Mouse (Mus musculus): ENCODE measurements around the gene Ets2. TPM values are rescaled to one million over a fixed set of nuclear protein-coding genes. Genes with fewer than 3 reads are reported as not detected.

The Ets2 gene
- polyA plus RNA-seq (2012; rRNA removed), result 45.0 and 56.2 TPM in 2 replicates

DNA sequence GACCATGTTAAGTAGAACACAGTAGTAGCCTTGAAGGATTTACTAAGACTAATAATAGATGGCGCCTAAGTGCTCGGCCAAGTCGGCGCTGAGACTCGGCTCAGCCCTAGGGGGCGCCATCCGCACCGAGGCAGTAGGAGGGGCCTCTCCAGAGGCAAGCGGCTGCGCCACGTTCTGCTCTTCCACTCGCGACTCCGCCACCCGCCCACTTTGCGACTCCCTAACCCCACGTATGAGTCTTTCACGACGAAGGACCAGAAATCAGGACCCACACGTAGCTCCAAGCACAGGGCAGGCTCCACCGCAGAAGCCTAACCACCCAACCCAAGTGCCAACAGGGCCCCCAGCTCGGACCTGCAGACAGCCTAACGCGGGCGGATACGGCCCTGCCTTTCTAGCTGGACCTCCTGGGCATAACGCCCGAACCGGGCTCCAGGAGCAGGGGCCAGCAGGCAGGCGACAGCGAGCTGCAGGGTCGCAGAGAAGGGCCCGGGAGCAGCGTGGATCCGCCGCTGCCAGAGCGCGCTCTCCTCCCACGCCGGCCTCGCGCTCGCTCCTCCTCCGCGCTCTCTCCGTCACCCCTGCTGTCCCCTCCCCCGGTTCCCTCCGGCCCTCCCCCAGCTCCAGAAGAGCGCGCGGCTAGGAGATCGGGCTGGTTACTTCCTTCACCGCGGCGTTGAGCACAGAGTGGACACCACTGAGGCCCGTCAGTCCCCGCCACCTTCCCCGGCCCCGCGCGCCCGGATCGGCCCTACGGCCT, at the start of gene Ets2:
Gene Ets2, plus strand, starts transcription at position 274 of the 760 bp plus-strand sequence.
- Histone ChIP-seq H3K27me3 (ENCODE audit: control insufficient read depth, insufficient read depth, low read length) (no peaks in the 10 kb centered on the region), H3K4me1 (ENCODE audit: control insufficient read depth, insufficient read depth, low read length) (peaks cover 25% of the 10 kb centered on the region), H3K4me3 (replicated peaks; ENCODE audit: insufficient read depth, low read depth, low read length) (peak within 1 kb of the TSS; percentile 90), H3K27ac (ENCODE audit: insufficient read depth, low read length) (peak within 1 kb of the TSS; percentile 99)
- DNase-seq, result peak; percentile 91 to 92
- TF ChIP-seq POLR2A (IDR thresholded peaks at IDR 0.05; ENCODE audit: borderline replicate concordance, insufficient read depth, low read length) (peak; percentile 87), CTCF (IDR thresholded peaks at IDR 0.05; ENCODE audit: borderline replicate concordance, insufficient read depth, low read depth, low read length) (peak; percentile 83)
- WGBS, result 1% methylated on average over 60 of the region's 64 CpGs

DNA sequence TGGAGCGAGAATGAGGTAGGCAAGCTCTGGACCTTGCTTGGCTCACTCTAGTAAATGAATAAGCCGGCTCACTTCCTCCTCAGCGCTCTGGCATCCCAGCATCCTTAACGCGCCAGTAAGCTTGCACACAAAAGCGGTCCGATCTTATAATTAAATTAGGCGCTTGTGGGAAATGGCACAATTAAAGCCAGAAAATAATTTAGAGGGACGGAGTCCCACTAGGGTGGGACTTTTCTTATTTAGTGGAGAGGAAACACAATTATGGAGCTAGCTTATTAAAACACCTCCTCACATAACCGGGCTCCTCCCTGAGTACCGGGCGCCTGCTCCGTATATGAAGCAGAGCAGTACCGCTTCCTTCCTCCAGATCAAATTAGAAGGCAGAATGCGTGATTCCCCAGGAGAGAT, 47.7 kb upstream of the Ets2 start:
- Histone ChIP-seq H3K4me1 (ENCODE audit: control insufficient read depth, insufficient read depth, low read length) (no peaks in the 10 kb centered on the region), H3K4me3 (replicated peaks; ENCODE audit: insufficient read depth, low read depth, low read length) (no peak overlapping the region), H3K27me3 (ENCODE audit: control insufficient read depth, insufficient read depth, low read length) (no peaks in the 10 kb centered on the region), H3K27ac (ENCODE audit: insufficient read depth, low read length) (no peak overlapping the region)
- 20% methylated on average over 15 of the region's 15 CpGs for WGBS
- DNase-seq, result peak; percentile 23 to 31
- TF ChIP-seq CTCF (IDR thresholded peaks at IDR 0.05; ENCODE audit: borderline replicate concordance, insufficient read depth, low read depth, low read length) (no peak), POLR2A (IDR thresholded peaks at IDR 0.05; ENCODE audit: borderline replicate concordance, insufficient read depth, low read length) (no peak)

DNA sequence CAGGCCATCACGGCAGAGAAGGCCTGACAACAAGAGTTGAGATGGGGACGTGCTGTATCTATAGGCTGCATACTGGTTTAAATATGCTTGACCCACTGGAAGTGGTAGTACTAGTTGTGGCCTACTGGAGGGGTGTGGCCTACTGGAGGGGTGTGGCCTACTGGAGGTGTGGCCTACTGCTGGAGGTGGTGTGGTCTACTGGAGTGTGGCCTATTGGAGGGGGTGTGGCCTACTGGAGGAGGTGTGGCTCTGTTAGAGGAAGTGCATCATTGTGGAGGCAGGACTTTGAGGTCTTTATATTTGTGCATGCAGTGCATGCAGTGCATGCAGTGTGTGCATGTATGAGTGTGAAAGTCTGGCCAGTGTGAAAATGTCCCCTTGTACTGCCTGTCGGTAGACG, 45.3 kb upstream of the Ets2 start:
- TF ChIP-seq POLR2A (IDR thresholded peaks at IDR 0.05; ENCODE audit: borderline replicate concordance, insufficient read depth, low read length) (no peak), CTCF (IDR thresholded peaks at IDR 0.05; ENCODE audit: borderline replicate concordance, insufficient read depth, low read depth, low read length) (no peak)
- 96% methylated on average over 4 of the region's 4 CpGs for WGBS
- Histone ChIP-seq H3K27ac (ENCODE audit: insufficient read depth, low read length) (no peak overlapping the region), H3K4me1 (ENCODE audit: control insufficient read depth, insufficient read depth, low read length) (peaks cover 8% of the 10 kb centered on the region), H3K4me3 (replicated peaks; ENCODE audit: insufficient read depth, low read depth, low read length) (no peak overlapping the region), H3K27me3 (ENCODE audit: control insufficient read depth, insufficient read depth, low read length) (no peaks in the 10 kb centered on the region)
- no peak for DNase-seq

DNA sequence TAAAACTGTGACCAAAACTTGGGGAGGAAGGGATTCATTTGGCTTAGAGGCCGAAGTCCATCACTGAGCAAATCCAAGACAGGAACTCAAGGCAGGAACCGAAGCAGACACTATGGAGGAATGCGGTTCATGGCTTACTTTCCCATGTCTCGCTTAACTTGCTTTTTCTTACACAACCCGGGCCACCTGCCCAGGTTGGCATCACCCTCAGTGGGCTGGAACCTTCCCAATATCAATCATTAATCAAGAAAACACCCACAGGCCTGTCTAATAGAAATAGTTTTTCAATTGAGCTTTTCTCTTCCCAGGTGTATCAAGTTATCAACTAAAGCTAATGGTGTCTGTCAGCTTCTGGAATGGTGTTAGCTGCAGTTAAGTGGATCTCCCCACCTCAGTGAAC, 44.7 kb upstream of the Ets2 start:
- DNase-seq, result no peak
- WGBS, result 94% methylated on average over 5 of the region's 5 CpGs
- Histone ChIP-seq H3K4me3 (replicated peaks; ENCODE audit: insufficient read depth, low read depth, low read length) (no peak overlapping the region), H3K4me1 (ENCODE audit: control insufficient read depth, insufficient read depth, low read length) (peaks cover 8% of the 10 kb centered on the region), H3K27me3 (ENCODE audit: control insufficient read depth, insufficient read depth, low read length) (no peaks in the 10 kb centered on the region), H3K27ac (ENCODE audit: insufficient read depth, low read length) (no peak overlapping the region)
- TF ChIP-seq POLR2A (IDR thresholded peaks at IDR 0.05; ENCODE audit: borderline replicate concordance, insufficient read depth, low read length), result no peak

DNA sequence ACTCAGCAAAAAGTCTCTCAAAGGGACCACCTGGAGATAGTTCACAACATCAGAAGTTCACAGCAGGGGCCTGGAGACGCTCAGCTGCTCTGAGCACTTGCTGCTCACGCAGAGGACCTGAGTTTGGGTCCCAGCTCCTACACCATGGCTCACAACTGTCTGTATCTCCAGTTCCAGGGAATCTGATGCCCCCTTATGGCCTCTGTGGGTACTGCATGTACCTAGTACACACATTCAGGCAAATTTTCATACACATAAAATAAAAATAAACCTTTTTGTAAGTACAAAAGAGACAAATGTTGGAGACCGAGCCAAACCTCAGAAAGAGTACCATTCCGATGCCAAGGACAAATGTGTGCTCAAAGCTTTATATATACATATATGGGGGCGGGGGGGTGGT, 44.1 kb upstream of the Ets2 start:
- Histone ChIP-seq H3K27ac (ENCODE audit: insufficient read depth, low read length) (no peak overlapping the region), H3K4me1 (ENCODE audit: control insufficient read depth, insufficient read depth, low read length) (peaks cover 8% of the 10 kb centered on the region), H3K4me3 (replicated peaks; ENCODE audit: insufficient read depth, low read depth, low read length) (no peak overlapping the region), H3K27me3 (ENCODE audit: control insufficient read depth, insufficient read depth, low read length) (no peaks in the 10 kb centered on the region)
- TF ChIP-seq POLR2A (IDR thresholded peaks at IDR 0.05; ENCODE audit: borderline replicate concordance, insufficient read depth, low read length) (no peak), CTCF (IDR thresholded peaks at IDR 0.05; ENCODE audit: borderline replicate concordance, insufficient read depth, low read depth, low read length) (no peak)
- no peak for DNase-seq
- 94% methylated on average over 5 of the region's 5 CpGs for WGBS

DNA sequence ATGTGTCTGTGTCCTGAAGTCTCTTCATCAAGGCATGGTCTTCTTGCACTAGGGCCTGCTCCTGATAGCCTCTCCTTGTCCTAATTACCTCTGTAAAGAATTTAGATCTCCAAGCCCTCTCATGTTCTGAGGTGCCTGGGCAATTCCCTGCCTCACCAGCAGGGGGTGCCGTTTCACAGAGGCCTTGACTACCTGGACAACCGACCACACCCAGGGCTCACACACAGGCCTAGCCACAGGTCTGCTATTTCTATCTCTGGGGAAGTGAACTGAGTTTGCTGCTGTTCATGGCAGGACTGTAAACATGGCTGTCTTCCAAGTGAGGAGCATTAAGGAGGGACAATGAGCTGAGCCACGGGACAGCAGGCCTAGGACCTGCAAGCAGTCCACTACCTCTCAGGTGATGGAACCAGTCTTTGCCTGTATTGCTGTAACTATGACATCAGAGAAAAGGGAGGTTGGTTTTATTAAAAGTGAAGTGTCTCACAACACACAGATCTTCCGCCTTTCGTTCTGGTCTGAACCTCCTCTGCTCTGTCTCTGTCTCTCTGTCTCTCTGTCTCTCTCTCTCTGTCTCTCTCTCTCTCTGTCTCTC, 42.9 kb upstream of the Ets2 start:
- Histone ChIP-seq H3K4me1 (ENCODE audit: control insufficient read depth, insufficient read depth, low read length) (peaks cover 8% of the 10 kb centered on the region), H3K4me3 (replicated peaks; ENCODE audit: insufficient read depth, low read depth, low read length) (no peak overlapping the region), H3K27me3 (ENCODE audit: control insufficient read depth, insufficient read depth, low read length) (no peaks in the 10 kb centered on the region), H3K27ac (ENCODE audit: insufficient read depth, low read length) (no peak overlapping the region)
- DNase-seq, result peak; percentile 16 to 44
- 61% methylated on average over 5 of the region's 5 CpGs for WGBS
- no peak for TF ChIP-seq POLR2A (IDR thresholded peaks at IDR 0.05; ENCODE audit: borderline replicate concordance, insufficient read depth, low read length)
- peak; percentile 63 for TF ChIP-seq CTCF (IDR thresholded peaks at IDR 0.05; ENCODE audit: borderline replicate concordance, insufficient read depth, low read depth, low read length)

DNA sequence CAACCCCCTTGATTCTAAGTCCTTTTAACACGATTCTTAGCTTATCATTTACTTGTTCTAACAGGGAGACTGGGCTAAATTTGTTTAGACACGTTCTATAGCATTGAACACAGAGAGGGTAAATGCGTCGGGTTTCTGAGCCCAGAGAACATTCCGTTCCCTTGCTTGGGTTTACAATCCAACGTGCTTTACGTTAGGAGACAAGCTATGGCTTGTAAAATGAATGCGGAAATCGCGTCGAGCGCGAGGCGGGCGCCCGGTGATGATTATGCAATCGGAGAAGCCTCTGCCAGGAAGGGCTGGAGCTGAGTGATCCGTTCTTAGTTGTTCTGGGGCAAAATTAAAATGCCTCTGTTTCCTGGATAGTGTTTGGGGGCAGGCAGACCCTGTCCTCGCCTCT, 42.4 kb upstream of the Ets2 start:
- 93% methylated on average over 19 of the region's 19 CpGs for WGBS
- peaks cover 8% of the 10 kb centered on the region for H3K4me1 ChIP-seq (ENCODE audit: control insufficient read depth, insufficient read depth, low read length)
- DNase-seq, result no peak

DNA sequence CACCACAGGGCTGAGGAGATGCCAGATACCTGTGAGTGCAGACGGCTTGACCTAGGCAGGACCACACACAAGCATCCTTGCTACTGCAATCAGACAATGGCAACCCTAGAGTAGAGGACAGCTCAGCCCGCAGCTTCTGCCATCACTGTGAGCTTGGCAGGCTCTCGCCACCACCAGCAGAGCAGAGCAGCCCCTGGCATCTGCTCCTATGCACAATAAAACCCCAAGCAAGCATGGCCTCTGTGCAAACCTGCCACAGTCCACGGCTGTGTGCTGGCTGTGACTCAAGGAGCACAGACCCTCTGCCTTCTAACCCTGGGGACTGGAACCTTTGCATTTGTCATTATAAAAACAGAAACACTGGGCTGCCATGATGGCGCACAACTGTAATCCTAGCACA, 41.0 kb upstream of the Ets2 start:
- Histone ChIP-seq H3K4me3 (replicated peaks; ENCODE audit: insufficient read depth, low read depth, low read length) (no peak overlapping the region), H3K27ac (ENCODE audit: insufficient read depth, low read length) (no peak overlapping the region), H3K4me1 (ENCODE audit: control insufficient read depth, insufficient read depth, low read length) (peaks cover 8% of the 10 kb centered on the region), H3K27me3 (ENCODE audit: control insufficient read depth, insufficient read depth, low read length) (no peaks in the 10 kb centered on the region)
- TF ChIP-seq CTCF (IDR thresholded peaks at IDR 0.05; ENCODE audit: borderline replicate concordance, insufficient read depth, low read depth, low read length), result no peak
- no peak for TF ChIP-seq POLR2A (IDR thresholded peaks at IDR 0.05; ENCODE audit: borderline replicate concordance, insufficient read depth, low read length)
- WGBS, result 26% methylated on average over 5 of the region's 5 CpGs
- peak; percentile 47 to 64 for DNase-seq

More for the DNA sequence above, 42.4 kb upstream of the Ets2 start:
- no peak overlapping the region for H3K27ac ChIP-seq (ENCODE audit: insufficient read depth, low read length)
- TF ChIP-seq POLR2A (IDR thresholded peaks at IDR 0.05; ENCODE audit: borderline replicate concordance, insufficient read depth, low read length), result no peak
- no peak for TF ChIP-seq CTCF (IDR thresholded peaks at IDR 0.05; ENCODE audit: borderline replicate concordance, insufficient read depth, low read depth, low read length)
- no peaks in the 10 kb centered on the region for H3K27me3 ChIP-seq (ENCODE audit: control insufficient read depth, insufficient read depth, low read length)
- no peak overlapping the region for H3K4me3 ChIP-seq (replicated peaks; ENCODE audit: insufficient read depth, low read depth, low read length)
